Mouse (Mus musculus) liver, adult 2 months (tissue): ENCODE data around the gene Gldn. TPM values are rescaled to one million over a fixed set of nuclear protein-coding genes. Genes with fewer than 3 reads are reported as not detected.
A peak's percentile ranks its signal among the peaks of the same experiment; 100 is the strongest.

Experiments
- DNase-seq: peaks from one replicate; pipeline ENCODE4 v3.0.0-alpha.2; 2011; ENCODE audit warnings: low read depth, low spot score; ENCODE audit errors: extremely low read depth
- H3K27ac ChIP-seq: fragments of 200-500 bp; replicated peaks from 2 replicates; pipeline ENCODE4 v1.5.1; 2012; ENCODE audit warnings: low read depth, mild to moderate bottlenecking, control low read depth, inconsistent platforms, low read length; ENCODE audit not compliant: insufficient read depth
- H3K27me3 ChIP-seq: fragments of 200-500 bp; 2 replicates; pipeline ENCODE4 v1.6.1; 2012; ENCODE audit warnings: mild to moderate bottlenecking, moderate library complexity, low read length, inconsistent platforms; ENCODE audit not compliant: control insufficient read depth, insufficient read depth
- H3K36me3 ChIP-seq: fragments of 200-500 bp; 2 replicates; pipeline ENCODE4 v1.6.1; 2012; ENCODE audit warnings: low read length, inconsistent platforms; ENCODE audit not compliant: control insufficient read depth, insufficient read depth
- H3K4me1 ChIP-seq: fragments of 200-500 bp; 2 replicates; pipeline ENCODE4 v1.6.1; 2011; ENCODE audit warnings: low read length; ENCODE audit not compliant: control insufficient read depth, insufficient read depth
- H3K4me3 ChIP-seq: fragments of 200-500 bp; 2 replicates; pipeline ENCODE4 v1.5.1; 2011; ENCODE audit warnings: low read depth, mild to moderate bottlenecking, control low read depth, low read length, moderate library complexity; ENCODE audit not compliant: insufficient read depth
- H3K79me2 ChIP-seq: fragments of 200-500 bp; 2 replicates; pipeline ENCODE4 v1.6.1; 2012; ENCODE audit warnings: inconsistent platforms, mild to moderate bottlenecking, low read length, moderate library complexity; ENCODE audit not compliant: control insufficient read depth, insufficient read depth
- H3K9ac ChIP-seq: fragments of 200-500 bp; 2 replicates; pipeline ENCODE4 v1.6.1; 2012; ENCODE audit warnings: low read depth, mild to moderate bottlenecking, control low read depth, inconsistent platforms, low read length
- CTCF ChIP-seq: fragments of 200-500 bp; IDR thresholded peaks from 2 replicates; pipeline ENCODE4 v1.5.1; 2011; ENCODE audit warnings: low read depth, low read length, control low read depth
- POLR2A ChIP-seq: fragments of 200-500 bp; IDR thresholded peaks from 2 replicates; pipeline ENCODE4 v1.6.1; 2011; ENCODE audit warnings: low read length, control low read depth; ENCODE audit not compliant: insufficient read depth; ENCODE audit errors: extremely low read depth
- WGBS: fragments of 180-500 bp; shearing (Covaris S2); methylation state at CpG from one replicate; pipeline ENCODE4 v1.1.7; 2018; 5-methylcytosine and 5-hydroxymethylcytosine counted together
- polyA plus RNA-seq: library from polyadenylated mRNA; depleted of rRNA; stranded (reverse); fragments of >200 nt; gene quantifications from 2 replicates; pipeline ENCODE4 v1.2.3, GENCODE M21; 2012; rRNA removed
- total RNA-seq: library from RNA; depleted of rRNA; stranded (reverse); fragments of >200 nt; gene quantifications from 2 replicates; pipeline ENCODE4 v1.2.3, GENCODE M21; 2014; rRNA removed

Gene Gldn
- total and polyA plus RNA-seq, 2 experiments: not detected

GRCm38 (mm10) chr9:54336532-54337144, 50.4 kb downstream of the Gldn start:
- Histone ChIP-seq H3K27ac (no peak overlapping the region), H3K27me3 (no peaks in the 10 kb centered on the region), H3K79me2 (no peaks in the 10 kb centered on the region), H3K9ac (no peak overlapping the region), H3K4me3 (no peak overlapping the region), H3K36me3 (no peaks in the 10 kb centered on the region), H3K4me1 (no peaks in the 10 kb centered on the region)
- peak; percentile 30 for DNase-seq
- 56% methylated on average over 6 of the region's 6 CpGs for WGBS
- TF ChIP-seq POLR2A (no peak), CTCF (peak; percentile 61; the same call in 1 of the 2 replicates)

GRCm38 (mm10) chr9:54342026-54342425, 55.7 kb downstream of the Gldn start:
- Histone ChIP-seq H3K4me3 (no peak overlapping the region), H3K36me3 (no peaks in the 10 kb centered on the region), H3K9ac (no peak overlapping the region), H3K27ac (no peak overlapping the region), H3K79me2 (no peaks in the 10 kb centered on the region), H3K4me1 (no peaks in the 10 kb centered on the region), H3K27me3 (no peaks in the 10 kb centered on the region)
- DNase-seq: no peak
- no peak for TF ChIP-seq CTCF
- no peak for TF ChIP-seq POLR2A
- 70% methylated on average over 7 of the region's 7 CpGs for WGBS

GRCm38 (mm10) chr9:54356756-54357155, 70.5 kb downstream of the Gldn start:
- Histone ChIP-seq H3K27ac (no peak overlapping the region), H3K9ac (no peak overlapping the region), H3K27me3 (no peaks in the 10 kb centered on the region), H3K4me3 (no peak overlapping the region), H3K79me2 (no peaks in the 10 kb centered on the region), H3K4me1 (no peaks in the 10 kb centered on the region), H3K36me3 (no peaks in the 10 kb centered on the region)
- no peak for DNase-seq
- WGBS: 92% methylated on average over 8 of the region's 8 CpGs
- TF ChIP-seq POLR2A (no peak), CTCF (no peak)

Other genes starting within 250 kb of the Gldn start
- gene Tnfaip8l3, start 218.1 kb upstream of the Gldn start, total RNA-seq: 0.74 and 1.4 TPM in 2 replicates
- gene Tnfaip8l3, start 218.1 kb upstream of the Gldn start, polyA plus RNA-seq: 0.20 TPM in 2 replicates
- gene Cyp19a1, start 18.4 kb upstream of the Gldn start, total RNA-seq: not detected in 2 replicates
- gene Cyp19a1, start 18.4 kb upstream of the Gldn start, polyA plus RNA-seq: not detected in 2 replicates
- gene Dmxl2, start 215.1 kb downstream of the Gldn start, total RNA-seq: 12.3 and 20.7 TPM in 2 replicates
- 2.9 and 3.6 TPM in 2 replicates for gene Dmxl2, start 215.1 kb downstream of the Gldn start, polyA plus RNA-seq